Comparison of ENCODE assay signal across 8 mouse cellular contexts in genomic region chr13:55152621-55153415, GRCm38 (mm10). TPM values are rescaled to one million over a fixed set of nuclear protein-coding genes. Genes with fewer than 3 reads are reported as not detected.
A peak's percentile ranks its signal among the peaks of the same experiment; 100 is the strongest.
DNase-seq lines count a peak whose midpoint lies in the region; ATAC-seq lines count a peak whose summit lies in the region.

Fgfr4 (plus strand) TSS chr13:55152640.

- 2% methylated on average over 68 of the region's 68 CpGs for WGBS in heart, embryonic 16.5 days
- 1% methylated on average over 54 of the region's 68 CpGs for WGBS in midbrain, embryonic 13.5 days

- peaks cover 2% of the 10 kb centered on the region; the same call in 1 of the 2 replicates for H3K36me3 ChIP-seq in erythroblast, embryonic 14.5 days (ENCODE audit: control insufficient read depth)
- no peaks in the 10 kb centered on the region for H3K36me3 ChIP-seq in heart, embryonic 16.5 days (ENCODE audit: control insufficient read depth, insufficient read depth)
- H3K36me3 ChIP-seq in midbrain, embryonic 13.5 days, result no peaks in the 10 kb centered on the region

- H3K9me3 ChIP-seq in erythroblast, embryonic 14.5 days (ENCODE audit: control insufficient read depth, low read length), result peaks cover 5% of the 10 kb centered on the region; the same call in 1 of the 2 replicates
- no peaks in the 10 kb centered on the region; the same call in 1 of the 2 replicates for H3K9me3 ChIP-seq in heart, embryonic 16.5 days (replicated peaks; ENCODE audit: control insufficient read depth, low read length)
- no peaks in the 10 kb centered on the region for H3K9me3 ChIP-seq in midbrain, embryonic 13.5 days

- H3K4me1 ChIP-seq in erythroblast, embryonic 14.5 days (ENCODE audit: control insufficient read depth), result no peaks in the 10 kb centered on the region; the same call in 1 of the 2 replicates
- H3K4me1 ChIP-seq in heart, embryonic 16.5 days (ENCODE audit: control insufficient read depth, insufficient read depth, low read length), result peaks cover 5% of the 10 kb centered on the region
- peaks cover 9% of the 10 kb centered on the region for H3K4me1 ChIP-seq in midbrain, embryonic 13.5 days (replicated peaks)

- peak within 1 kb of the TSS; percentile 34 for H3K4me3 ChIP-seq in erythroblast, embryonic 14.5 days (replicated peaks)
- H3K4me3 ChIP-seq in heart, embryonic 16.5 days (ENCODE audit: low read length), result peak within 1 kb of the TSS; percentile 48
- H3K4me3 ChIP-seq in midbrain, embryonic 13.5 days (replicated peaks), result peak within 1 kb of the TSS; percentile 54

- no peak for ATAC-seq in erythroblast, adult 5-6 weeks (replicated peaks; ENCODE audit: low FRiP score, poor library complexity, severe bottlenecking)
- peak; percentile 45 for ATAC-seq in common myeloid progenitor, adult 5-6 weeks (replicated peaks; ENCODE audit: low read depth, poor library complexity, severe bottlenecking)
- ATAC-seq in heart, embryonic 16.5 days (replicated peaks; ENCODE audit: extremely low read depth, insufficient read depth, low FRiP score), result no peak
- ATAC-seq in midbrain, embryonic 13.5 days, result peak; percentile 45; the same call in 1 of the 2 replicates
- ATAC-seq in inflammation-experienced regulatory T-cells, adult 6 months, result no peak

- peak; percentile 93 to 94 for DNase-seq in kidney, postnatal 36 days
- no peak for DNase-seq in right cerebral cortex, postnatal 25 days

- H3K9ac ChIP-seq in heart, embryonic 16.5 days (ENCODE audit: low read length), result peak within 1 kb of the TSS; percentile 65
- peak within 1 kb of the TSS; percentile 68 for H3K9ac ChIP-seq in midbrain, embryonic 13.5 days (replicated peaks)

- peak within 1 kb of the TSS; percentile 79 for H3K4me2 ChIP-seq in heart, embryonic 16.5 days (ENCODE audit: low read depth, low read length)
- H3K4me2 ChIP-seq in midbrain, embryonic 13.5 days (replicated peaks), result peak within 1 kb of the TSS; percentile 96

- peaks cover 54% of the 10 kb centered on the region for H3K27me3 ChIP-seq in erythroblast, embryonic 14.5 days (ENCODE audit: control insufficient read depth)
- H3K27me3 ChIP-seq in heart, embryonic 16.5 days (ENCODE audit: control insufficient read depth, insufficient read depth, low read length), result peaks cover 27% of the 10 kb centered on the region
- H3K27me3 ChIP-seq in midbrain, embryonic 13.5 days, result peaks cover 31% of the 10 kb centered on the region

- H3K27ac ChIP-seq in heart, embryonic 16.5 days (ENCODE audit: low read length), result no peak within 1 kb of the TSS
- no peak within 1 kb of the TSS for H3K27ac ChIP-seq in midbrain, embryonic 13.5 days

RNA-seq across cellular contexts. Expression of gene Fgfr4, which starts in this region (rescaled TPM):
- polyA plus RNA-seq in erythroblast, embryonic 14.5 days (2012), result 0.05 and 0.07 TPM in 2 replicates
- not detected in 2 replicates for total RNA-seq in erythroblast, adult 5-6 weeks (2015; ENCODE audit: low replicate concordance)
- total RNA-seq in erythroblast, adult 5-6 weeks (2017; ENCODE audit: low replicate concordance), result not detected in 2 replicates
- total RNA-seq in common myeloid progenitor, adult 5-6 weeks (2017), result not detected in 2 replicates
- 0.80 and 2.6 TPM in 2 replicates for polyA plus RNA-seq in heart, embryonic 16.5 days (2015; fragmentation: Nextera tagmentation; extraction: Ambion mirVana)
- polyA plus RNA-seq in midbrain, embryonic 13.5 days (2015; fragmentation: Nextera tagmentation; extraction: Ambion mirVana), result 0.30 and 0.47 TPM in 2 replicates
- polyA plus RNA-seq in inflammation-experienced regulatory T-cells, adult 6 months (2017; shearing (Covaris generic)), result not detected

Comparison
In these comparisons a context has a peak if more than half of its experiments do, and no peak if none do; other contexts are left out.
1. Peak in ATAC-seq in common myeloid progenitor, adult 5-6 weeks; RNA of the gene not detected or under 1 TPM.
2. Peak in ATAC-seq, H3K4me3 ChIP-seq, H3K9ac ChIP-seq and H3K4me2 ChIP-seq in midbrain, embryonic 13.5 days; RNA of the gene not detected or under 1 TPM.